Mouse (Mus musculus) testis, adult 2 months (tissue): ENCODE results near the gene Nectin1.

Experiments used
- CTCF ChIP-seq: fragments of 200-500 bp; IDR thresholded peaks from 2 replicates; pipeline ENCODE4 v1.5.1; 2012; ENCODE audit warnings: low read depth, mild to moderate bottlenecking, inconsistent platforms, low read length, moderate library complexity; ENCODE audit not compliant: control insufficient read depth, insufficient read depth, insufficient replicate concordance
- POLR2A ChIP-seq: fragments of 200-500 bp; IDR thresholded peaks from 2 replicates; pipeline ENCODE4 v1.6.1; 2012; ENCODE audit warnings: low read depth, mild to moderate bottlenecking, inconsistent platforms, low read length, moderate library complexity; ENCODE audit not compliant: control insufficient read depth

- TF ChIP-seq POLR2A (no peak), CTCF (no peak)
Measured at GRCm38 (mm10) chr9:43796031-43796430, 52.2 kb downstream of the Nectin1 start.
